Mouse (Mus musculus): ENCODE data around the gene Flna. TPM values are rescaled to one million over a fixed set of nuclear protein-coding genes. Genes with fewer than 3 reads are reported as not detected.
"Not testable (repeated sequence)": the region's sequence is repeated elsewhere in the genome, so short reads cannot be mapped to it uniquely, and the experiment has no call there.

Flna gene
- polyA plus RNA-seq, 1 experiment = not detected

- WGBS = 95% methylated on average over 4 of the region's 4 CpGs
- H3K27ac ChIP-seq (ENCODE audit: insufficient read depth, low read depth, low read length) = no peak overlapping the region
- 0 out of 2 replicates have a peak, but pooled peaks cover 3% of the 10 kb centered on the region for H3K4me1 ChIP-seq (ENCODE audit: control insufficient read depth, insufficient read depth, low read length)
- no peak overlapping the region for H3K4me3 ChIP-seq (ENCODE audit: insufficient read depth, low read depth, low read length)
- no peak for TF ChIP-seq CTCF (IDR thresholded peaks at IDR 0.05; ENCODE audit: insufficient read depth, low read depth, low read length)
- no peak for TF ChIP-seq POLR2A (IDR thresholded peaks at IDR 0.05; ENCODE audit: insufficient read depth, low read depth, low read length)
Observed at GRCm38 (mm10) chrX:74240332-74240731, 9.3 kb downstream of the Flna start.

GRCm38 (mm10) chrX:74233196-74233595 lies 16.4 kb downstream of the Flna start:
- no peak for TF ChIP-seq CTCF (IDR thresholded peaks at IDR 0.05; ENCODE audit: insufficient read depth, low read depth, low read length)
- no peak for TF ChIP-seq POLR2A (IDR thresholded peaks at IDR 0.05; ENCODE audit: insufficient read depth, low read depth, low read length)
- 85% methylated on average over 5 of the region's 5 CpGs for WGBS

GRCm38 (mm10) chrX:74230038-74230437 lies 19.6 kb downstream of the Flna start:
- no peak overlapping the region for H3K27ac ChIP-seq (ENCODE audit: insufficient read depth, low read depth, low read length)
- TF ChIP-seq CTCF (IDR thresholded peaks at IDR 0.05; ENCODE audit: insufficient read depth, low read depth, low read length) = no peak
- TF ChIP-seq POLR2A (IDR thresholded peaks at IDR 0.05; ENCODE audit: insufficient read depth, low read depth, low read length) = no peak
- H3K4me3 ChIP-seq (ENCODE audit: insufficient read depth, low read depth, low read length) = no peak overlapping the region
- WGBS = 67% methylated on average over 1 of the region's 1 CpGs
- no peaks in the 10 kb centered on the region for H3K4me1 ChIP-seq (ENCODE audit: control insufficient read depth, insufficient read depth, low read length)

More at GRCm38 (mm10) chrX:74233196-74233595, 16.4 kb downstream of the Flna start:
- Histone ChIP-seq H3K4me3 (ENCODE audit: insufficient read depth, low read depth, low read length) (no peak overlapping the region), H3K27ac (ENCODE audit: insufficient read depth, low read depth, low read length) (no peak overlapping the region), H3K4me1 (ENCODE audit: control insufficient read depth, insufficient read depth, low read length) (no peaks in the 10 kb centered on the region)

- H3K27ac ChIP-seq (ENCODE audit: insufficient read depth, low read depth, low read length); H3K4me1 ChIP-seq (ENCODE audit: control insufficient read depth, insufficient read depth, low read length); H3K4me3 ChIP-seq (ENCODE audit: insufficient read depth, low read depth, low read length): not testable (repeated sequence)
- 69% methylated on average over 1 of the region's 1 CpGs for WGBS
Observed at GRCm38 (mm10) chrX:74220099-74220498, 29.5 kb downstream of the Flna start.

GRCm38 (mm10) chrX:74219449-74219848 lies 30.2 kb downstream of the Flna start:
- no peak for TF ChIP-seq POLR2A (IDR thresholded peaks at IDR 0.05; ENCODE audit: insufficient read depth, low read depth, low read length)
- no peak for TF ChIP-seq CTCF (IDR thresholded peaks at IDR 0.05; ENCODE audit: insufficient read depth, low read depth, low read length)
- Histone ChIP-seq H3K27ac (ENCODE audit: insufficient read depth, low read depth, low read length) (no peak overlapping the region), H3K4me1 (ENCODE audit: control insufficient read depth, insufficient read depth, low read length) (no peaks in the 10 kb centered on the region), H3K4me3 (ENCODE audit: insufficient read depth, low read depth, low read length) (no peak overlapping the region)
- WGBS = 70% methylated on average over 13 of the region's 13 CpGs

GRCm38 (mm10) chrX:74218496-74218895 lies 31.1 kb downstream of the Flna start:
- TF ChIP-seq CTCF (IDR thresholded peaks at IDR 0.05; ENCODE audit: insufficient read depth, low read depth, low read length) = no peak
- TF ChIP-seq POLR2A (IDR thresholded peaks at IDR 0.05; ENCODE audit: insufficient read depth, low read depth, low read length) = no peak
- WGBS = 83% methylated on average over 4 of the region's 4 CpGs
- H3K4me1 ChIP-seq (ENCODE audit: control insufficient read depth, insufficient read depth, low read length) = no peaks in the 10 kb centered on the region
- H3K4me3 ChIP-seq (ENCODE audit: insufficient read depth, low read depth, low read length) = no peak overlapping the region
- no peak overlapping the region for H3K27ac ChIP-seq (ENCODE audit: insufficient read depth, low read depth, low read length)

GRCm38 (mm10) chrX:74203556-74203955 lies 46.1 kb downstream of the Flna start:
- Histone ChIP-seq H3K4me3 (ENCODE audit: insufficient read depth, low read depth, low read length) (no peak overlapping the region), H3K27ac (ENCODE audit: insufficient read depth, low read depth, low read length) (no peak overlapping the region), H3K4me1 (ENCODE audit: control insufficient read depth, insufficient read depth, low read length) (no peaks in the 10 kb centered on the region)
- 88% methylated on average over 2 of the region's 2 CpGs for WGBS
- TF ChIP-seq CTCF (IDR thresholded peaks at IDR 0.05; ENCODE audit: insufficient read depth, low read depth, low read length) = no peak
- TF ChIP-seq POLR2A (IDR thresholded peaks at IDR 0.05; ENCODE audit: insufficient read depth, low read depth, low read length) = no peak

- Histone ChIP-seq H3K4me3 (ENCODE audit: insufficient read depth, low read depth, low read length) (no peak within 1 kb of the TSS), H3K4me1 (ENCODE audit: control insufficient read depth, insufficient read depth, low read length) (no peaks in the 10 kb centered on the region), H3K27ac (ENCODE audit: insufficient read depth, low read depth, low read length) (no peak within 1 kb of the TSS)
- WGBS = 90% methylated on average over 17 of the region's 17 CpGs
- no peak for TF ChIP-seq CTCF (IDR thresholded peaks at IDR 0.05; ENCODE audit: insufficient read depth, low read depth, low read length)
- TF ChIP-seq POLR2A (IDR thresholded peaks at IDR 0.05; ENCODE audit: insufficient read depth, low read depth, low read length) = no peak
Observed at GRCm38 (mm10) chrX:74176959-74177358, 72.7 kb downstream of the Flna start, which contains the start of gene Tktl1. Gene Tktl1 (plus strand): TSS chrX:74177259.

Other genes with a start within 250 kb of the Flna start
- gene Irak1, start 225.9 kb downstream of the Flna start, polyA plus RNA-seq (2012; ENCODE audit: insufficient read depth, insufficient read length, low replicate concordance, missing spikeins) = not detected in 2 replicates
- gene Opn1mw, start 122.4 kb downstream of the Flna start, polyA plus RNA-seq (2012; ENCODE audit: insufficient read depth, insufficient read length, low replicate concordance, missing spikeins) = not detected in 2 replicates
- gene Mecp2, start 114.5 kb downstream of the Flna start, polyA plus RNA-seq (2012; ENCODE audit: insufficient read depth, insufficient read length, low replicate concordance, missing spikeins) = not detected in 2 replicates
- not detected in 2 replicates for gene Tex28, start 82.0 kb downstream of the Flna start, polyA plus RNA-seq (2012; ENCODE audit: insufficient read depth, insufficient read length, low replicate concordance, missing spikeins)
- gene Tktl1, start 72.6 kb downstream of the Flna start, polyA plus RNA-seq (2012; ENCODE audit: insufficient read depth, insufficient read length, low replicate concordance, missing spikeins) = not detected in 2 replicates
- gene Emd, start 4.9 kb upstream of the Flna start, polyA plus RNA-seq (2012; ENCODE audit: insufficient read depth, insufficient read length, low replicate concordance, missing spikeins) = not detected in 2 replicates
- gene Rpl10, start 21.0 kb upstream of the Flna start, polyA plus RNA-seq (2012; ENCODE audit: insufficient read depth, insufficient read length, low replicate concordance, missing spikeins) = not detected in 2 replicates
- gene Taz, start 32.1 kb upstream of the Flna start, polyA plus RNA-seq (2012; ENCODE audit: insufficient read depth, insufficient read length, low replicate concordance, missing spikeins) = not detected in 2 replicates
- gene Dnase1l1, start 32.5 kb upstream of the Flna start, polyA plus RNA-seq (2012; ENCODE audit: insufficient read depth, insufficient read length, low replicate concordance, missing spikeins) = not detected in 2 replicates
- 501 and 1,287 TPM in 2 replicates for gene Atp6ap1, start 47.3 kb upstream of the Flna start, polyA plus RNA-seq (2012; ENCODE audit: insufficient read depth, insufficient read length, low replicate concordance, missing spikeins)
- gene Gdi1, start 55.2 kb upstream of the Flna start, polyA plus RNA-seq (2012; ENCODE audit: insufficient read depth, insufficient read length, low replicate concordance, missing spikeins) = 513 and 810 TPM in 2 replicates
- gene Fam50a, start 63.2 kb upstream of the Flna start, polyA plus RNA-seq (2012; ENCODE audit: insufficient read depth, insufficient read length, low replicate concordance, missing spikeins) = 224 TPM in 1 of 2 replicates, not detected in the other
- not detected in 2 replicates for gene Plxna3, start 79.2 kb upstream of the Flna start, polyA plus RNA-seq (2012; ENCODE audit: insufficient read depth, insufficient read length, low replicate concordance, missing spikeins)
- gene Lage3, start 103.8 kb upstream of the Flna start, polyA plus RNA-seq (2012; ENCODE audit: insufficient read depth, insufficient read length, low replicate concordance, missing spikeins) = not detected in 2 replicates
- gene Ubl4a, start 123.4 kb upstream of the Flna start, polyA plus RNA-seq (2012; ENCODE audit: insufficient read depth, insufficient read length, low replicate concordance, missing spikeins) = not detected in 2 replicates
- gene Slc10a3, start 123.5 kb upstream of the Flna start, polyA plus RNA-seq (2012; ENCODE audit: insufficient read depth, insufficient read length, low replicate concordance, missing spikeins) = not detected in 2 replicates
- not detected in 2 replicates for gene Fam3a, start 143.5 kb upstream of the Flna start, polyA plus RNA-seq (2012; ENCODE audit: insufficient read depth, insufficient read length, low replicate concordance, missing spikeins)
- not detected in 2 replicates for gene Ikbkg, start 143.5 kb upstream of the Flna start, polyA plus RNA-seq (2012; ENCODE audit: insufficient read depth, insufficient read length, low replicate concordance, missing spikeins)
- not detected in 2 replicates for gene G6pdx, start 179.4 kb upstream of the Flna start, polyA plus RNA-seq (2012; ENCODE audit: insufficient read depth, insufficient read length, low replicate concordance, missing spikeins)
- not detected in 2 replicates for gene Gm6880, start 231.6 kb upstream of the Flna start, polyA plus RNA-seq (2012; ENCODE audit: insufficient read depth, insufficient read length, low replicate concordance, missing spikeins)